Mouse (Mus musculus): ENCODE measurements around the gene Dgke. TPM values are rescaled to one million over a fixed set of nuclear protein-coding genes. Genes with fewer than 3 reads are reported as not detected.
"Not testable (repeated sequence)": the region's sequence is repeated elsewhere in the genome, so short reads cannot be mapped to it uniquely, and the experiment has no call there.

Dgke gene
- polyA plus RNA-seq, 1 experiment: 12.8 TPM

DNA sequence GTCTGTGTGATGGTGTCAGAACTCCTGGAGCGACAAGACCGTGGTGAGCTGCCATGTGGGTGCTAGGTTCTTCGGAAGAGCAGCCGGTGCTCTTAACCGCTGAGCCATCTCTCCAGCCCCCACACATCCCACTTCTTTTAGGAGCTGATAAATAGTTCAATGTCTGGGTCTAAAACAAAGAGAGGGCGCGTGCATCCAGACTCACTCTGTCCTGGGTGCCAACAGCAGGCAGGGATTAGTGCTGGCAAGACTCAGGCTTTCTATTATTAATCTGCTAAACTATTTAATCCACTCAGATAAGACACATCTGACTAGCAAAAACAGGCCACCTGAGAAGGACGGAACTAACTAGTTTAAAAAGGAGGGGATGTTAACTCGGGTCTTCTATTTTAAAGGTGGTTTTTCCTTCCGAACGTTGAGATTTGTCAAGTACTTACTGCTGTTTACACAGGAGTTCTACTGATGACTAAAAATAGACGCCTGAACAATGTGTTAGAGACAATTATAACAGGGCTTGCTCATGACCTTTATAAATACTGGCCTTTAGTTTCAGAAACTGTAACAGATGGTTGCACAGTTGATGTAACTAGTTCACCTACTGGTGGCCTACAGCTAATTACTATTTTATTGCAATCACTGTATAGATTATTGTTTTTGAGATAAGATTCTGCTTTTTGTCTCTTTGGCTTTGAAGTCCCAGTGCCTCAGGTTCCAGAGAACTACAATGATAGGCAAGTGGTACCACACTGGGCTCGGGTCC is 10.5 kb downstream of the Dgke start:
- no peaks in the 10 kb centered on the region for H3K9me3 ChIP-seq (replicated peaks; ENCODE audit: control insufficient read depth, insufficient read depth, low read length, poor library complexity, severe bottlenecking)
- H3K36me3 ChIP-seq (ENCODE audit: control insufficient read depth, insufficient read depth, low read length, poor library complexity, severe bottlenecking): peaks cover 51% of the 10 kb centered on the region
- no peak overlapping the region for H3K4me3 ChIP-seq (ENCODE audit: low read depth, low read length)
- no peaks in the 10 kb centered on the region for H3K4me1 ChIP-seq (ENCODE audit: control insufficient read depth, insufficient read depth, low read length)
- TF ChIP-seq CTCF (IDR thresholded peaks at IDR 0.05; ENCODE audit: low read depth, low read length): no peak
- TF ChIP-seq POLR2A (IDR thresholded peaks at IDR 0.05; ENCODE audit: insufficient read depth, low read length): no peak
- TF ChIP-seq EP300 (IDR thresholded peaks at IDR 0.05; ENCODE audit: insufficient read depth, low read depth, low read length): no peak
- H3K9ac ChIP-seq (ENCODE audit: low read depth, poor library complexity, severe bottlenecking): no peak overlapping the region
- H3K27ac ChIP-seq (ENCODE audit: insufficient read depth, low read length): no peak overlapping the region
- no peaks in the 10 kb centered on the region for H3K27me3 ChIP-seq (ENCODE audit: control insufficient read depth, insufficient read depth, low read length, poor library complexity, severe bottlenecking)

DNA sequence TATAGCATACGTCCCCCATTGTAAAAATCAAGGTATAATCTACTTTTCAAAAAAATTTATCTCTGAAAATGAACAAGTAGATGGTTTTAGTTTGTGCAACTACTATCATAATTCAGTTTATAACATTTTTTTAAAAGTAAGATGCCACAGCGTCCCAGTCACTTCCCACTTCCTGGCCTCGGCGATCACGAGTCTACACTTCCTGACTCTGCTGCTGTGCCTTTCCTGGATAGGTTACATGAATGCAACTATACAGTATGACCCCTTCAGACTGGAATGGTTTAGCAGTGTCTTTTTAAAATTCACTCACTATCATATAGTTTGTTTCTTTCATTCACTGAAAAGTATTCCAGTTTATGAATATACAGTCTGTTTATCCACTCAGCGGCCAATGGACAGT is 14.9 kb downstream of the Dgke start:
- no peak overlapping the region for H3K4me3 ChIP-seq (ENCODE audit: low read depth, low read length)
- no peak overlapping the region for H3K27ac ChIP-seq (ENCODE audit: insufficient read depth, low read length)
- H3K36me3 ChIP-seq (ENCODE audit: control insufficient read depth, insufficient read depth, low read length, poor library complexity, severe bottlenecking): peaks cover 70% of the 10 kb centered on the region
- no peak overlapping the region for H3K9ac ChIP-seq (ENCODE audit: low read depth, poor library complexity, severe bottlenecking)
- TF ChIP-seq CTCF (IDR thresholded peaks at IDR 0.05; ENCODE audit: low read depth, low read length) (no peak), EP300 (IDR thresholded peaks at IDR 0.05; ENCODE audit: insufficient read depth, low read depth, low read length) (no peak), POLR2A (IDR thresholded peaks at IDR 0.05; ENCODE audit: insufficient read depth, low read length) (no peak)
- H3K4me1 ChIP-seq (ENCODE audit: control insufficient read depth, insufficient read depth, low read length): no peaks in the 10 kb centered on the region
- no peaks in the 10 kb centered on the region for H3K9me3 ChIP-seq (replicated peaks; ENCODE audit: control insufficient read depth, insufficient read depth, low read length, poor library complexity, severe bottlenecking)
- no peaks in the 10 kb centered on the region for H3K27me3 ChIP-seq (ENCODE audit: control insufficient read depth, insufficient read depth, low read length, poor library complexity, severe bottlenecking)

DNA sequence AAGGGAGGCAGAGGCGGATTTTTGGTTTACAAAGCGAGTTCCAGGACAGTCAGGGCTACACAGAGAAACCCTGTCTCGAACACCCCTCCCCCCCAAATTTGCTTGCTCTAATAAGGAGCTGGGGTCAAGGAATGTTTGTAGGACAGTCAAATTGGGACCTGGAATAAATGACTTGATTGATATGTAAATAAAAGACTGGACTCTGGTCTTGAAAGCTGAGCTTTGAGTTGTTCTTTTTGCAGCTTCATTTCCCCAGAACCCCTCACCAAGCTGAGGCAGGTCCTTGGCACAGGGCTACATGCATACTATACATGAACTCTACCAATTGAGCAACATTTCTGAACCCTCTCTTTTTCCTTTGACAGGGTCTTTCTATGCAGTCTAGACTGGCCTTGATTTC is 20.6 kb downstream of the Dgke start:
- H3K4me3 ChIP-seq (ENCODE audit: low read depth, low read length): no peak overlapping the region
- H3K9ac ChIP-seq (ENCODE audit: low read depth, poor library complexity, severe bottlenecking): no peak overlapping the region
- no peaks in the 10 kb centered on the region for H3K9me3 ChIP-seq (replicated peaks; ENCODE audit: control insufficient read depth, insufficient read depth, low read length, poor library complexity, severe bottlenecking)
- peaks cover 67% of the 10 kb centered on the region for H3K36me3 ChIP-seq (ENCODE audit: control insufficient read depth, insufficient read depth, low read length, poor library complexity, severe bottlenecking)
- no peak for TF ChIP-seq POLR2A (IDR thresholded peaks at IDR 0.05; ENCODE audit: insufficient read depth, low read length)
- TF ChIP-seq CTCF (IDR thresholded peaks at IDR 0.05; ENCODE audit: low read depth, low read length): no peak
- no peak for TF ChIP-seq EP300 (IDR thresholded peaks at IDR 0.05; ENCODE audit: insufficient read depth, low read depth, low read length)
- no peaks in the 10 kb centered on the region for H3K4me1 ChIP-seq (ENCODE audit: control insufficient read depth, insufficient read depth, low read length)
- H3K27ac ChIP-seq (ENCODE audit: insufficient read depth, low read length): no peak overlapping the region; the same call in 1 of the 2 replicates
- no peaks in the 10 kb centered on the region for H3K27me3 ChIP-seq (ENCODE audit: control insufficient read depth, insufficient read depth, low read length, poor library complexity, severe bottlenecking)

DNA sequence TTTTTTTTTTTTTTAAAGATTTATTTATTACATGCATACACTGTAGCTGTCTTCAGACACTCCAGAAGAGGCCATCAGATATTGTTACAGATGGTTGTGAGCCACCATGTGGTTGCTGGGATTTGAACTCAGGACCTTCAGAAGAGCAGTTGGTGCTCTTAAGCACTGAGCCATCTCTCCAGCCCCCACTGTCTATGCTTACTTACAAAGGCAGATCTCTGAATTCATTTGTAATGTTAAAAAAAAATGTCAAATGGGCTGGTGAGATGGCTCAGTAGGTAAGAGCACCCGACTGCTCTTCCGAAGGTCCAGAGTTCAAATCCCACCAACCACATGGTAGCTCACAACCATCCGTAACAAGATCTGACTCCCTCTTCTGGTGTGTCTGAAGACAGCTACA is 21.1 kb downstream of the Dgke start:
- H3K27ac ChIP-seq (ENCODE audit: insufficient read depth, low read length); H3K9me3 ChIP-seq (replicated peaks; ENCODE audit: control insufficient read depth, insufficient read depth, low read length, poor library complexity, severe bottlenecking); H3K4me3 ChIP-seq (ENCODE audit: low read depth, low read length); H3K4me1 ChIP-seq (ENCODE audit: control insufficient read depth, insufficient read depth, low read length); H3K9ac ChIP-seq (ENCODE audit: low read depth, poor library complexity, severe bottlenecking); H3K27me3 ChIP-seq (ENCODE audit: control insufficient read depth, insufficient read depth, low read length, poor library complexity, severe bottlenecking): not testable (repeated sequence)
- peaks cover 63% of the 10 kb centered on the region for H3K36me3 ChIP-seq (ENCODE audit: control insufficient read depth, insufficient read depth, low read length, poor library complexity, severe bottlenecking)

DNA sequence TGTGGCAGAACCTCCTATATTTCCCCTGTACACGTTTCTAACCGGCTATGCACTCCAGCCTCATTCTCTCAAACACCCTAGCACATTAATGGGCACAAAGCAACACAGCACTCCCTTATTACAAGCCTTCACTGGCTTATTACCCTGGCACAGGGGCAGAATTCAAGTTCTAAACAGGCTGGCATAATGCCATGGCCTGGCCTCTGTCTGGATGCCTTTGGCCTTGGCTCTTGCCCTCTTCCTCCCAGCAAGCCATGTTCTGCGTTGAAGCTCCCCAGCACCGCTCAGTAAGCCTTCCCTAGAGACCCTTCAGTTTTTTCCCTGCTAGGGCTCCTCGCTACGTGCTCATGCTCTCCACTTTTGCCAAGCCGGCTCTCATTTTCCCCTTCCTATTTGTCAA is 23.6 kb downstream of the Dgke start:
- Histone ChIP-seq H3K9me3 (replicated peaks; ENCODE audit: control insufficient read depth, insufficient read depth, low read length, poor library complexity, severe bottlenecking) (no peaks in the 10 kb centered on the region), H3K36me3 (ENCODE audit: control insufficient read depth, insufficient read depth, low read length, poor library complexity, severe bottlenecking) (peaks cover 70% of the 10 kb centered on the region), H3K27me3 (ENCODE audit: control insufficient read depth, insufficient read depth, low read length, poor library complexity, severe bottlenecking) (no peaks in the 10 kb centered on the region), H3K4me1 (ENCODE audit: control insufficient read depth, insufficient read depth, low read length) (no peaks in the 10 kb centered on the region), H3K4me3 (ENCODE audit: low read depth, low read length) (no peak overlapping the region), H3K9ac (ENCODE audit: low read depth, poor library complexity, severe bottlenecking) (no peak overlapping the region), H3K27ac (ENCODE audit: insufficient read depth, low read length) (no peak overlapping the region)
- no peak for TF ChIP-seq POLR2A (IDR thresholded peaks at IDR 0.05; ENCODE audit: insufficient read depth, low read length)
- TF ChIP-seq EP300 (IDR thresholded peaks at IDR 0.05; ENCODE audit: insufficient read depth, low read depth, low read length): no peak
- TF ChIP-seq CTCF (IDR thresholded peaks at IDR 0.05; ENCODE audit: low read depth, low read length): no peak

DNA sequence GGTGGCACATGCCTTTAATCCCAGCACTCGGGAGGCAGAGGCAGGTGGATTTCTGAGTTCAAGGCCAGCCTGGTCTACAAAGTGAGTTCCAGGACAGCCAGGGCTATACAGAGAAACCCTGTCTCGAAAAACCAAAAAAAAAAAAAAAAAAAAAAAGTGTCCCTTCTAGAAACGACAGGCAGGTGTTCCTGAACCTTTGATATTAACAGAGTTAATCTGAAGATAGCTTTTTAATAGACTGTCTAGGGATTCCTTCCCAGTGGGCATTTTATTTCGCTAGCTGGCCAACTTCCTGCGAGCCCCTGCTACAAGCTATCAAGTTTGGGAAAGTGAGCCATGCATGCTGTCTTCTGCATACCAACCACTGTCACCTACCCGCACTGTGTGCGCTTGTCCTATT is 25.6 kb downstream of the Dgke start:
- not testable (repeated sequence) for H3K9ac ChIP-seq (ENCODE audit: low read depth, poor library complexity, severe bottlenecking); H3K4me1 ChIP-seq (ENCODE audit: control insufficient read depth, insufficient read depth, low read length); H3K4me3 ChIP-seq (ENCODE audit: low read depth, low read length); H3K27ac ChIP-seq (ENCODE audit: insufficient read depth, low read length); H3K9me3 ChIP-seq (replicated peaks; ENCODE audit: control insufficient read depth, insufficient read depth, low read length, poor library complexity, severe bottlenecking); H3K27me3 ChIP-seq (ENCODE audit: control insufficient read depth, insufficient read depth, low read length, poor library complexity, severe bottlenecking)
- peaks cover 63% of the 10 kb centered on the region for H3K36me3 ChIP-seq (ENCODE audit: control insufficient read depth, insufficient read depth, low read length, poor library complexity, severe bottlenecking)
